Mouse (Mus musculus): Measurements from ENCODE around the gene Nup153. TPM values are rescaled to one million over a fixed set of nuclear protein-coding genes. Genes with fewer than 3 reads are reported as not detected.

Nup153 gene
- polyA plus RNA-seq, 1 experiment from 2014 or later, result 30.2 TPM

- 23% methylated on average over 2 of the region's 2 CpGs for WGBS
- Histone ChIP-seq H3K9me3 (ENCODE audit: control insufficient read depth, low read length) (no peaks in the 10 kb centered on the region), H3K4me3 (replicated peaks; ENCODE audit: low read depth, low read length) (0 out of 2 replicates have a peak overlapping the region, but pooled peaks have one; percentile 12), H3K9ac (replicated peaks; ENCODE audit: low read length) (no peak overlapping the region), H3K27me3 (ENCODE audit: control insufficient read depth, insufficient read depth, low read length) (no peaks in the 10 kb centered on the region), H3K4me1 (ENCODE audit: control insufficient read depth, insufficient read depth, low read length) (peaks cover 17% of the 10 kb centered on the region), H3K27ac (replicated peaks; ENCODE audit: low read depth, low read length) (no peak overlapping the region), H3K4me2 (ENCODE audit: low read length) (peak overlapping the region; percentile 83), H3K36me3 (ENCODE audit: control insufficient read depth, insufficient read depth, low read length) (no peaks in the 10 kb centered on the region)
- no peak for ATAC-seq (ENCODE audit: low FRiP score, low TSS enrichment)
- DNase-seq, result no peak
These were observed 2.5 kb downstream of the Nup153 start for GRCm38 (mm10) chr13:46725227-46725626.

- ATAC-seq (ENCODE audit: low FRiP score, low TSS enrichment), result no peak
- Histone ChIP-seq H3K4me2 (ENCODE audit: low read length) (peak overlapping the region; percentile 83), H3K36me3 (ENCODE audit: control insufficient read depth, insufficient read depth, low read length) (no peaks in the 10 kb centered on the region), H3K27me3 (ENCODE audit: control insufficient read depth, insufficient read depth, low read length) (no peaks in the 10 kb centered on the region), H3K4me1 (ENCODE audit: control insufficient read depth, insufficient read depth, low read length) (peaks cover 17% of the 10 kb centered on the region), H3K4me3 (replicated peaks; ENCODE audit: low read depth, low read length) (no peak overlapping the region), H3K9me3 (ENCODE audit: control insufficient read depth, low read length) (no peaks in the 10 kb centered on the region), H3K9ac (replicated peaks; ENCODE audit: low read length) (no peak overlapping the region), H3K27ac (replicated peaks; ENCODE audit: low read depth, low read length) (no peak overlapping the region)
- DNase-seq, result no peak
These were observed 3.4 kb downstream of the Nup153 start for GRCm38 (mm10) chr13:46724371-46724770.

DNA sequence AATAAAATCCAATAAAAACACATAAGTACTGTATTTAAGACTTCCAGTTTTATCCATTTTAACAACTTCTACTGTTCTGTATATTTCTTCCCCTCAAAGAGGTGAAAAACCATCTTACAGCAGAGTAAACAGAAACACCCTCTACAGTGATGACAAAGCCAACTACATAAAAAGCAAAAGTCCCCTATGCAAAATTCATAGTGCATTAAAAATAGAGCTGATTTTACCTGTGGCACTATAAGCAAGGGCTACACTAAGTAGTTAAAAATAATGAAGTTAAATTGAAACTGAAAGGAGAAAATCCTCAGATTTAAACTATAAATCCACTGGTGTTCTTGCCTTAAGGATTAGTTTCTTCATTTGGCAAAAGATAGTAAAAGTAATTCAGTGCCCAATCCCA lies 6.7 kb downstream of the Nup153 start:
- no peak for DNase-seq
- H3K9ac ChIP-seq (replicated peaks; ENCODE audit: low read length), result no peak overlapping the region
- 0 out of 2 replicates have a peak, but pooled peaks cover 5% of the 10 kb centered on the region for H3K36me3 ChIP-seq (ENCODE audit: control insufficient read depth, insufficient read depth, low read length)
- no peak overlapping the region for H3K27ac ChIP-seq (replicated peaks; ENCODE audit: low read depth, low read length)
- no peak overlapping the region for H3K4me2 ChIP-seq (ENCODE audit: low read length)
- no peak overlapping the region for H3K4me3 ChIP-seq (replicated peaks; ENCODE audit: low read depth, low read length)
- peaks cover 12% of the 10 kb centered on the region for H3K4me1 ChIP-seq (ENCODE audit: control insufficient read depth, insufficient read depth, low read length)
- no peaks in the 10 kb centered on the region for H3K27me3 ChIP-seq (ENCODE audit: control insufficient read depth, insufficient read depth, low read length)
- ATAC-seq (ENCODE audit: low FRiP score, low TSS enrichment), result no peak
- no peaks in the 10 kb centered on the region for H3K9me3 ChIP-seq (ENCODE audit: control insufficient read depth, low read length)

- H3K9me3 ChIP-seq (ENCODE audit: control insufficient read depth, low read length), result no peaks in the 10 kb centered on the region
- H3K36me3 ChIP-seq (ENCODE audit: control insufficient read depth, insufficient read depth, low read length), result 0 out of 2 replicates have a peak, but pooled peaks cover 5% of the 10 kb centered on the region
- no peak overlapping the region for H3K9ac ChIP-seq (replicated peaks; ENCODE audit: low read length)
- H3K4me3 ChIP-seq (replicated peaks; ENCODE audit: low read depth, low read length), result no peak overlapping the region
- H3K27me3 ChIP-seq (ENCODE audit: control insufficient read depth, insufficient read depth, low read length), result no peaks in the 10 kb centered on the region
- H3K4me2 ChIP-seq (ENCODE audit: low read length), result no peak overlapping the region
- no peak for DNase-seq
- ATAC-seq (ENCODE audit: low FRiP score, low TSS enrichment), result no peak
- no peak overlapping the region for H3K27ac ChIP-seq (replicated peaks; ENCODE audit: low read depth, low read length)
- 69% methylated on average over 5 of the region's 5 CpGs for WGBS
- no peaks in the 10 kb centered on the region for H3K4me1 ChIP-seq (ENCODE audit: control insufficient read depth, insufficient read depth, low read length)
These were observed 8.8 kb downstream of the Nup153 start for GRCm38 (mm10) chr13:46718893-46719400.

DNA sequence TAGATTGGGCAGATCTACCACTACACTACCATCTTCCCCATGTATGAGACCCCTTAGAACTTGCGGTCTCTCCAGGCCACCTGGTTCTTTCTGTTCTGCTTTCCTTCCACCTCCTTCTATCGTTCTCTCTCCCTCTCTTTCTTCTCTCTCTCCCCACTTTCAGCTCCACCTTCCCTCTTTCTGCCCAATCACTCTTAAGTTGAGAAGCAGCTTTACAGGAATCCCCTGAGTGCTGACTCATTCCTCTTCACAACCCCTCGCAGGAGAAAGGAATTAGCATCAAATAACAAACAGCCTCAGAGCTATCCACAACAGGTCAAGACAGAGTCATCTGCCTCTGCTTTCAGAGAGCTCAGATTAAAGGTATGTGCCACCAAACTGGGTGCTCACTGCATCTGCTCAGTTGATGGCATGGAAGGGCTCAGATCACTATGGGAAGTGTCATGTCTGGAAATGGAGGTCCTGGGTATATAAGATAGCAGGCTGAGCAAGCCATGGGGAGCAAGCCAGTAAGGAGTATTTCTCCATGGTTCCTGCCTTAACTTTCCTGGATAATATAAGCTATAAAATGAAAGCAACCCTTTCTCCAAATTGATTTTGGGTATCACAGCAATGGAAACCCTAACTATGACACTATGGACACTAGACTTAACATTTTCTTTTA lies 11.6 kb downstream of the Nup153 start:
- Histone ChIP-seq H3K36me3 (ENCODE audit: control insufficient read depth, insufficient read depth, low read length) (peaks cover 26% of the 10 kb centered on the region), H3K27me3 (ENCODE audit: control insufficient read depth, insufficient read depth, low read length) (no peaks in the 10 kb centered on the region), H3K4me3 (replicated peaks; ENCODE audit: low read depth, low read length) (no peak overlapping the region), H3K4me1 (ENCODE audit: control insufficient read depth, insufficient read depth, low read length) (no peaks in the 10 kb centered on the region), H3K9me3 (ENCODE audit: control insufficient read depth, low read length) (no peaks in the 10 kb centered on the region), H3K4me2 (ENCODE audit: low read length) (no peak overlapping the region), H3K9ac (replicated peaks; ENCODE audit: low read length) (no peak overlapping the region), H3K27ac (replicated peaks; ENCODE audit: low read depth, low read length) (no peak overlapping the region)
- DNase-seq (no peak), ATAC-seq (ENCODE audit: low FRiP score, low TSS enrichment) (no peak)
- WGBS, result 75% methylated on average over 3 of the region's 3 CpGs

DNA sequence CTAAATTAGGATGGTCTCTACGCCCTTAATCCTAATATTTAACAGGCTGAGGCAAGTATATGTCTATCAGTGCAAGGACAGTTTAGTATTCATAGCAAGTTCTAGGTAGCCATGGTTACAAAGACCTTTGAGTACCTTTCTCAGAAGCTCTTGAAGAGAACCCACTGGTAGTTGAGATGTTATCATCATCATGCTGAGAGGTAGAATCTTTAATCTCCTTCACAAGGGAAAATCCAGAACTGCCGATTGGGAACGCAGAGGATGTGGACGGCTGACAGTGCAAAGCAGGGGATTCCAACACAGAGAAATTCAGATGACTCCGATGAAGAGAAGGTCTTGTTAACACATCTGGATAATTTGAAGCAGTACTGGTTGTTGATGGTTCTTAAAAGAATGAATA lies 14.3 kb downstream of the Nup153 start:
- H3K36me3 ChIP-seq (ENCODE audit: control insufficient read depth, insufficient read depth, low read length), result peaks cover 39% of the 10 kb centered on the region

DNA sequence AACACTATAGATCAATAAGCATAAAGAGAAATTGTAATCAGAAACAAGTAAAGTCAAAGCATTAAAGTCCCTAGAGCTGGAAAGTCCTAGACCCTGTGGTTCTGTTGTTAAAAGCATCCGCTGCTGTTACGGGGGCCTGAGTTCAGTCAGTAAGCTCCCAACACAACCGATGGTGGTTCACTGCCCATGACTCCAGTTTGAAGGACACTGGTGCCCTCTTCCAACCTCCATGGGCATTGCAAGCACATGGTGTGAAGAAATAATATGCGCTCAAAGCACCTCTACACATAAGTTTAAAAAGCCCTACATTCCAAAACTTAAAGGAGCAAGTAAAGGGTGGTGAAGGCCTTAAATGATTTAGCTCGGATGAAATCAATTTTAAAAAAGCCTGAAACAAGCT lies 24.6 kb downstream of the Nup153 start:
- ATAC-seq (ENCODE audit: low FRiP score, low TSS enrichment), result no peak
- no peak overlapping the region for H3K27ac ChIP-seq (replicated peaks; ENCODE audit: low read depth, low read length)
- H3K4me3 ChIP-seq (replicated peaks; ENCODE audit: low read depth, low read length), result no peak overlapping the region
- H3K9me3 ChIP-seq (ENCODE audit: control insufficient read depth, low read length), result no peaks in the 10 kb centered on the region
- H3K27me3 ChIP-seq (ENCODE audit: control insufficient read depth, insufficient read depth, low read length), result no peaks in the 10 kb centered on the region
- H3K36me3 ChIP-seq (ENCODE audit: control insufficient read depth, insufficient read depth, low read length), result peaks cover 39% of the 10 kb centered on the region
- H3K9ac ChIP-seq (replicated peaks; ENCODE audit: low read length), result no peak overlapping the region
- no peak overlapping the region for H3K4me2 ChIP-seq (ENCODE audit: low read length)
- DNase-seq, result peak; percentile 32
- no peaks in the 10 kb centered on the region for H3K4me1 ChIP-seq (ENCODE audit: control insufficient read depth, insufficient read depth, low read length)
- 80% methylated on average over 5 of the region's 5 CpGs for WGBS

More for the DNA sequence above, 14.3 kb downstream of the Nup153 start:
- H3K4me3 ChIP-seq (replicated peaks; ENCODE audit: low read depth, low read length), result no peak overlapping the region
- H3K9ac ChIP-seq (replicated peaks; ENCODE audit: low read length), result no peak overlapping the region
- H3K27ac ChIP-seq (replicated peaks; ENCODE audit: low read depth, low read length), result no peak overlapping the region
- 79% methylated on average over 5 of the region's 5 CpGs for WGBS
- no peak for DNase-seq
- no peak for ATAC-seq (ENCODE audit: low FRiP score, low TSS enrichment)
- no peaks in the 10 kb centered on the region for H3K9me3 ChIP-seq (ENCODE audit: control insufficient read depth, low read length)
- H3K4me2 ChIP-seq (ENCODE audit: low read length), result no peak overlapping the region
- H3K4me1 ChIP-seq (ENCODE audit: control insufficient read depth, insufficient read depth, low read length), result no peaks in the 10 kb centered on the region
- H3K27me3 ChIP-seq (ENCODE audit: control insufficient read depth, insufficient read depth, low read length), result no peaks in the 10 kb centered on the region

DNA sequence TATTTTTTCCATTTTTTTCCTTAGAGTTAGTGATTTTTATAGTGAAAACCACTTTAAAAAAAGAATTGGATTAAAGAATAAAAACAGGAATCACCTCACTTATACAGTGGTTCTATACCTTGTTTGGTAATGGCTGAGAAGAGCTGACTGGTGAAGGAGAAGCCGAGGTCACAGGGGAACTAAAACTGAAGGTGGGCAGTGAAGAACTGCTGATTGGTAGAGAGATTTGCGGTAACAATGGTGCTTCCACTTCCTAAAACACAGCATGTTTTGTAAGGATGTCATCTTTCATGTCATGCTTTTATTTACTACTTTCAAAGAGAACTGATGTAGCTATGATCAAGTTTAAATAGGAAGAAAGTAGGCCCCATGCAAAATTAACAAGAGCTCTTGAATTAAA lies 26.3 kb downstream of the Nup153 start:
- 86% methylated on average over 2 of the region's 2 CpGs for WGBS
- no peak overlapping the region for H3K27ac ChIP-seq (replicated peaks; ENCODE audit: low read depth, low read length)

DNA sequence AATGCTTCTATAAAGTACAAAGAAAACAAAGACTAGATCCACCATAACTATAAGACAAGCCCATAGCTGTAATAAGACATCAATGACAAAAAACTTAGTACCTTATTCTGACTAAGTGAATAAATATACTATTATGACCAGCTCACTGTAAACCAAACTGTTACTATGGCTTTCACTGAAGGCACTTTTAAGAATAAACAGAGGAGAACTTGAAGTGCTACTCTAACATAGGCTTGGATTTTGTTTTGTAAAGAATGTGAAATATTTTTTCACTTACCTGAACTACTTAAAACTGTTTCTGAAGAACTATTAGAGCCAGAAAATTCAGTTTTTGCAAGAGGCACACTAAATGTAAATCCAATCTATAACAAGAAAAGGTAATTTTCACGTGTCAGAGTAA lies 28.4 kb downstream of the Nup153 start:
- peaks cover 37% of the 10 kb centered on the region for H3K36me3 ChIP-seq (ENCODE audit: control insufficient read depth, insufficient read depth, low read length)
- H3K27ac ChIP-seq (replicated peaks; ENCODE audit: low read depth, low read length), result no peak overlapping the region
- 94% methylated on average over 1 of the region's 1 CpGs for WGBS
- no peaks in the 10 kb centered on the region for H3K27me3 ChIP-seq (ENCODE audit: control insufficient read depth, insufficient read depth, low read length)
- no peak overlapping the region for H3K4me3 ChIP-seq (replicated peaks; ENCODE audit: low read depth, low read length)
- H3K9me3 ChIP-seq (ENCODE audit: control insufficient read depth, low read length), result no peaks in the 10 kb centered on the region
- DNase-seq, result no peak
- H3K9ac ChIP-seq (replicated peaks; ENCODE audit: low read length), result no peak overlapping the region
- no peaks in the 10 kb centered on the region for H3K4me1 ChIP-seq (ENCODE audit: control insufficient read depth, insufficient read depth, low read length)
- no peak overlapping the region for H3K4me2 ChIP-seq (ENCODE audit: low read length)
- no peak for ATAC-seq (ENCODE audit: low FRiP score, low TSS enrichment)

More for the DNA sequence above, 26.3 kb downstream of the Nup153 start:
- no peaks in the 10 kb centered on the region for H3K27me3 ChIP-seq (ENCODE audit: control insufficient read depth, insufficient read depth, low read length)
- H3K4me3 ChIP-seq (replicated peaks; ENCODE audit: low read depth, low read length), result no peak overlapping the region
- no peak overlapping the region for H3K9ac ChIP-seq (replicated peaks; ENCODE audit: low read length)
- no peak for ATAC-seq (ENCODE audit: low FRiP score, low TSS enrichment)
- H3K36me3 ChIP-seq (ENCODE audit: control insufficient read depth, insufficient read depth, low read length), result peaks cover 33% of the 10 kb centered on the region
- H3K4me1 ChIP-seq (ENCODE audit: control insufficient read depth, insufficient read depth, low read length), result no peaks in the 10 kb centered on the region
- DNase-seq, result no peak
- no peaks in the 10 kb centered on the region for H3K9me3 ChIP-seq (ENCODE audit: control insufficient read depth, low read length)
- no peak overlapping the region for H3K4me2 ChIP-seq (ENCODE audit: low read length)

All from midbrain, embryonic 14.5 days (tissue).